Mouse (Mus musculus) megakaryocyte, embryonic 14.5 days (primary cell): Measurements from ENCODE around the gene Adgrb3.

Source experiments
- FLI1 ChIP-seq: IDR thresholded peaks from 2 replicates; pipeline ENCODE4 v1.6.1; 2012; ENCODE audit warnings: low read length, inconsistent platforms, mixed read lengths
- GATA1 ChIP-seq: IDR thresholded peaks from 3 replicates; pipeline ENCODE4 v1.6.1; 2012; ENCODE audit warnings: mixed read lengths, low read length, inconsistent platforms, borderline replicate concordance

GRCm38 (mm10) chr1:25415084-25415483 is 414.4 kb downstream of the Adgrb3 start:
- TF ChIP-seq GATA1 (no peak), FLI1 (no peak)
